Mouse (Mus musculus) lung, postnatal 0 days (tissue): ENCODE measurements around the gene Ncam1.

Experiments used
- CTCF ChIP-seq: IDR thresholded peaks from 2 replicates; pipeline ENCODE4 v1.5.1; 2016; ENCODE audit warnings: antibody characterized with exemption, mild to moderate bottlenecking
- EP300 ChIP-seq: IDR thresholded peaks from 2 replicates; pipeline ENCODE4 v1.6.1; 2016; ENCODE audit warnings: antibody characterized with exemption, mild to moderate bottlenecking, control low read depth

GRCm38 (mm10) chr9:49527340-49527739, 271.4 kb downstream of the Ncam1 start:
- TF ChIP-seq EP300: no peak
- no peak for TF ChIP-seq CTCF
